Mouse (Mus musculus) stomach, embryonic 15.5 days (tissue): ENCODE data around the gene Anxa6. TPM values are rescaled to one million over a fixed set of nuclear protein-coding genes. Genes with fewer than 3 reads are reported as not detected.

Experiments used
- ATAC-seq: fragments of 200-750 bp; cut with Nextera tagmentation; 2 replicates; pipeline ENCODE4 v1.8.0; 2017; ENCODE audit warnings: low read depth, moderate number of reproducible peaks, moderate TSS enrichment; ENCODE audit not compliant: insufficient read depth, low FRiP score
- H3K27ac ChIP-seq: fragments of 300-500 bp; sonication (generic); 2 replicates; pipeline ENCODE4 v1.5.1; 2015; ENCODE audit warnings: mild to moderate bottlenecking, inconsistent platforms
- H3K27me3 ChIP-seq: fragments of 300-500 bp; sonication (generic); replicated peaks from 2 replicates; pipeline ENCODE4 v1.6.1; 2015; ENCODE audit warnings: inconsistent platforms
- H3K36me3 ChIP-seq: fragments of 300-500 bp; sonication (generic); 2 replicates; pipeline ENCODE4 v1.6.1; 2015; ENCODE audit warnings: inconsistent platforms
- H3K4me1 ChIP-seq: fragments of 300-500 bp; sonication (generic); 2 replicates; pipeline ENCODE4 v1.6.1; 2015; ENCODE audit warnings: inconsistent platforms
- H3K4me2 ChIP-seq: fragments of 300-500 bp; sonication (generic); 2 replicates; pipeline ENCODE4 v1.6.1; 2015; ENCODE audit warnings: mild to moderate bottlenecking, inconsistent platforms
- H3K4me3 ChIP-seq: fragments of 300-500 bp; sonication (generic); replicated peaks from 2 replicates; pipeline ENCODE4 v1.5.1; 2015; ENCODE audit warnings: inconsistent platforms
- H3K9ac ChIP-seq: fragments of 300-500 bp; sonication (generic); 2 replicates; pipeline ENCODE4 v1.6.1; 2015; ENCODE audit warnings: inconsistent platforms
- H3K9me3 ChIP-seq: fragments of 300-500 bp; sonication (generic); 2 replicates; pipeline ENCODE4 v1.6.1; 2016; ENCODE audit warnings: inconsistent platforms
- WGBS: fragments of 180-500 bp; shearing (Covaris S2); methylation state at CpG from one replicate; pipeline ENCODE4 v1.1.7; 2015; 5-methylcytosine and 5-hydroxymethylcytosine counted together
- polyA plus RNA-seq: library from polyadenylated mRNA; unstranded; fragments of >200 nt; fragmentation: Nextera tagmentation; extraction: Ambion mirVana; gene quantifications from 2 replicates; pipeline ENCODE4 v1.2.1, GENCODE M21; 2015

Gene Anxa6
- polyA plus RNA-seq, 1 experiment from 2014 or later = 307 TPM

- 91% methylated on average over 7 of the region's 7 CpGs for WGBS
Measured at GRCm38 (mm10) chr11:54934198-54934597, 99.0 kb downstream of the Anxa6 start.

DNA sequence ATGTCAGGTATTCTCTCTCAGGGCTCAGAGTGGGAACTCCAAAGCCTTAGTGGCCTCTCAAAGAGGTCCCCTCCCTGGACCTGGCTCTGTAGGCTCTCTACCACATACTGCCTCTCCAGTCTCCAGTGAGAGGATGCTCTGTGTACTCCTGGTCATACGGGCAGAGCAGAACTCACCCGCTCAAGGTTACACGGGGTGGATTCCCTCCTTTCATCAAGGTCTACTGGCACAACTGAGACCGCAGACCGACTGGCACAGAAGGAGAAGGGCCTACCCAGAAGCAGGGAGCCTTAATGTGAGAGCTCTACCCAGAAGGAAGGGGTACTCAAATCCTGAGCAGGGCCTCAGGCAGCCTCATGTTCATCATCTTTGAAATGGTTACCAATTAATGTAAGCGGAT, 100.7 kb downstream of the Anxa6 start:
- no peak overlapping the region for H3K4me2 ChIP-seq
- WGBS = 91% methylated on average over 6 of the region's 6 CpGs
- H3K36me3 ChIP-seq = peaks cover 36% of the 10 kb centered on the region
- H3K9ac ChIP-seq = no peak overlapping the region
- peaks cover 13% of the 10 kb centered on the region for H3K4me1 ChIP-seq
- H3K27ac ChIP-seq = no peak overlapping the region
- H3K9me3 ChIP-seq = no peaks in the 10 kb centered on the region
- H3K27me3 ChIP-seq = no peaks in the 10 kb centered on the region
- ATAC-seq = no peak
- H3K4me3 ChIP-seq = no peak overlapping the region

More at GRCm38 (mm10) chr11:54934198-54934597, 99.0 kb downstream of the Anxa6 start:
- Histone ChIP-seq H3K4me1 (peaks cover 13% of the 10 kb centered on the region), H3K4me2 (no peak overlapping the region), H3K9me3 (no peaks in the 10 kb centered on the region), H3K36me3 (peaks cover 27% of the 10 kb centered on the region), H3K4me3 (no peak overlapping the region), H3K27me3 (no peaks in the 10 kb centered on the region), H3K9ac (no peak overlapping the region), H3K27ac (no peak overlapping the region)
- no peak for ATAC-seq

DNA sequence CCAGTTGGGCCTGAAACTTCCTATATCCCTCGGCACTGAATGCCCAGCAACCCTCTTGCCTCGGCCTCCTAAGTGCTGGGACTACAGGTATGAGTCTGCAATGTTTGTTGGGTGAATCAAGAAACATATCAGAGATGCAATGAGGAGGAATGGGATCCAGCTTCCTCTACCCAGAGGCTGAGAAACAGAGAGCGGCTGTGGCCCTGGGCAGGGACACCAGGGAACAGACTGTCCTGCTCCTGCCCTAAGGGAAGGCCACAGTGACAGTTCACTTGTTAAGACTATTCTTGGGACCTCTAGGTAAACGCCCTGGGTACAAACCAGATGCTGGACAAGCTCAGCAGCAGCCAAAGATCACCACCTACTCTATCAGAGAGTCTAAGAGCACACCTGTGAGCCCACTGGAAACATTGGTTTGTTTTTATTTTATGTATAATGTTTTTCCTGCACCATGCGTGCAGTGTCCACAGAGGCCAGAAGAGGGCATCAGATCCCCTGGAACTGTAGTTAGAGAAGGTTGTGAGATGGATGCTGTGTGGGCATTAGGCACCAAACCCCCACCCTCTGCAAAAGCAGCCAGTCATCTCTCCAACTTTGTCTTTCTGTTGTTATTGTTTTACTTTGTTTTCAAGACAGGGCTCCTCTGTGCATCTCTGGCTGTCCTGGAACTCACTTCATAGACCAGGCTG, 101.7 kb downstream of the Anxa6 start:
- WGBS = 65% methylated on average over 5 of the region's 5 CpGs
- no peaks in the 10 kb centered on the region for H3K27me3 ChIP-seq
- H3K9ac ChIP-seq = no peak overlapping the region
- peaks cover 8% of the 10 kb centered on the region for H3K4me1 ChIP-seq
- H3K36me3 ChIP-seq = peaks cover 38% of the 10 kb centered on the region
- no peaks in the 10 kb centered on the region for H3K9me3 ChIP-seq
- H3K4me2 ChIP-seq = no peak overlapping the region
- H3K4me3 ChIP-seq = no peak overlapping the region
- no peak overlapping the region for H3K27ac ChIP-seq
- ATAC-seq = no peak

- H3K9ac ChIP-seq = no peak overlapping the region
- H3K4me2 ChIP-seq = no peak overlapping the region
- no peak overlapping the region for H3K27ac ChIP-seq
- H3K4me1 ChIP-seq = no peaks in the 10 kb centered on the region
- H3K4me3 ChIP-seq = no peak overlapping the region
- H3K9me3 ChIP-seq = no peaks in the 10 kb centered on the region
- no peak for ATAC-seq
- WGBS = 69% methylated on average over 7 of the region's 7 CpGs
- H3K36me3 ChIP-seq = peaks cover 45% of the 10 kb centered on the region
- H3K27me3 ChIP-seq = no peaks in the 10 kb centered on the region
Measured at GRCm38 (mm10) chr11:54930318-54930979, 102.8 kb downstream of the Anxa6 start.

DNA sequence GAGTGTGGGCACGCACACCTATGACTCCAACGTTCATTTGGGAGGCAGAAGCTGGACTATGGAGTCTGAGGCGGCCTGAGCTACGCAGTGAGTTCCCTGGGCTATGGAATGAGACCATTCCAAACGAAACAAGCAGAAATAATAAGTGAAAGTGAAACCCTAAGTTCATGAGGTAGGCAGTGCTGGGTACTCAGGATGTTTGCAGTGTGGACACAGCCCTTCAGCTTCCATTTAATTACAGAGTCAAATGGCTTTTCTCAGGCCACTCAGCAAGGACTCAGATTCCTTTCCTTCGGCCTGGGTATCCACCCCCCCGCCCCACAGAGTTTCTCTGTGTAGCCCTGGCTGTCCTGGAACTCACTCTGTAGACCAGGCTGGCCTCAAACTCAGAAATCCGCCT, 103.5 kb downstream of the Anxa6 start:
- no peaks in the 10 kb centered on the region for H3K27me3 ChIP-seq
- no peak for ATAC-seq
- 89% methylated on average over 8 of the region's 8 CpGs for WGBS
- no peaks in the 10 kb centered on the region for H3K4me1 ChIP-seq
- no peak overlapping the region for H3K27ac ChIP-seq
- no peak overlapping the region for H3K4me2 ChIP-seq
- no peak overlapping the region for H3K4me3 ChIP-seq
- no peaks in the 10 kb centered on the region for H3K9me3 ChIP-seq
- peaks cover 45% of the 10 kb centered on the region for H3K36me3 ChIP-seq
- H3K9ac ChIP-seq = peak overlapping the region; percentile 6; the same call in 1 of the 2 replicates

- no peak overlapping the region for H3K4me3 ChIP-seq
- H3K27me3 ChIP-seq = no peaks in the 10 kb centered on the region
- peaks cover 48% of the 10 kb centered on the region for H3K36me3 ChIP-seq
- no peaks in the 10 kb centered on the region for H3K9me3 ChIP-seq
- WGBS = 90% methylated on average over 6 of the region's 6 CpGs
- no peak overlapping the region for H3K27ac ChIP-seq
- H3K4me1 ChIP-seq = no peaks in the 10 kb centered on the region
- H3K9ac ChIP-seq = peak overlapping the region; percentile 6; the same call in 1 of the 2 replicates
- H3K4me2 ChIP-seq = no peak overlapping the region
- ATAC-seq = no peak
Measured at GRCm38 (mm10) chr11:54929290-54929689, 104.0 kb downstream of the Anxa6 start.

Other genes with a start within 250 kb of the Anxa6 start
- 66.4 and 68.1 TPM in 2 replicates for gene Cdc42se2, start 245.8 kb downstream of the Anxa6 start, polyA plus RNA-seq
- gene Lyrm7, start 172.5 kb downstream of the Anxa6 start, polyA plus RNA-seq = 7.5 and 11.6 TPM in 2 replicates
- 602 and 675 TPM in 2 replicates for gene Hint1, start 167.1 kb downstream of the Anxa6 start, polyA plus RNA-seq
- gene Gpx3, start 131.0 kb downstream of the Anxa6 start, polyA plus RNA-seq = 164 and 171 TPM in 2 replicates
- gene Tnip1, start 70.5 kb downstream of the Anxa6 start, polyA plus RNA-seq = 20.0 and 20.5 TPM in 2 replicates
- gene Ccdc69, start 44.7 kb upstream of the Anxa6 start, polyA plus RNA-seq = 3.1 and 3.2 TPM in 2 replicates
- gene Gm2a, start 64.7 kb upstream of the Anxa6 start, polyA plus RNA-seq = 21.7 and 22.2 TPM in 2 replicates
- gene Slc36a3, start 118.3 kb upstream of the Anxa6 start, polyA plus RNA-seq = 0.08 TPM in 1 of 2 replicates, not detected in the other
- gene Slc36a2, start 151.6 kb upstream of the Anxa6 start, polyA plus RNA-seq = 0.66 and 2.0 TPM in 2 replicates
- gene Slc36a1, start 170.9 kb upstream of the Anxa6 start, polyA plus RNA-seq = 2.1 and 2.7 TPM in 2 replicates